Comparison of ENCODE assay signal across 8 mouse cellular contexts in genomic region chr9:119101992-119102782, GRCm38 (mm10). TPM values are rescaled to one million over a fixed set of nuclear protein-coding genes. Genes with fewer than 3 reads are reported as not detected.
DNase-seq lines count a peak whose midpoint lies in the region; ATAC-seq and TF ChIP-seq lines count a peak whose summit lies in the region.

Gene Dlec1, plus strand, starts transcription at chr9:119102478.

- 3% methylated on average over 44 of the region's 44 CpGs for WGBS in intestine, postnatal 0 days
- WGBS in small intestine, adult 2 months, result 3% methylated on average over 44 of the region's 44 CpGs

- peak within 1 kb of the TSS; percentile 40 for H3K9ac ChIP-seq in intestine, postnatal 0 days (ENCODE audit: low read depth, low read length)

- no peaks in the 10 kb centered on the region for H3K36me3 ChIP-seq in intestine, postnatal 0 days (ENCODE audit: control insufficient read depth, insufficient read depth)
- no peaks in the 10 kb centered on the region for H3K36me3 ChIP-seq in small intestine, adult 2 months (ENCODE audit: control insufficient read depth, insufficient read depth, low read length)

- ATAC-seq in cerebellum, adult (ENCODE audit: insufficient number of reproducible peaks, low FRiP score, low TSS enrichment), result peak; percentile 45; the same call in 1 of the 2 replicates
- ATAC-seq in intestine, postnatal 0 days, result peak; percentile 83
- ATAC-seq in megakaryocyte-erythroid progenitor cell, adult 5-6 weeks (replicated peaks; ENCODE audit: low FRiP score, low TSS enrichment, poor library complexity, severe bottlenecking), result peak; percentile 91

- peak within 1 kb of the TSS; percentile 65 for H3K4me3 ChIP-seq in intestine, postnatal 0 days (ENCODE audit: low read depth, low read length)
- peak within 1 kb of the TSS; percentile 70 for H3K4me3 ChIP-seq in small intestine, adult 2 months (ENCODE audit: low read depth, low read length)

- DNase-seq in cerebellum, adult 8-10 months, result no peak
- DNase-seq in embryo, embryonic 11 days, result peak; percentile 95
- peak; percentile 98 for DNase-seq in heart, adult 11 months
- peak; percentile 85 to 92 for DNase-seq in left cerebral cortex, postnatal 25 days (ENCODE audit: low spot score in 2 of 2)

- H3K4me1 ChIP-seq in intestine, postnatal 0 days (replicated peaks; ENCODE audit: control insufficient read depth, insufficient read depth, low read length), result no peaks in the 10 kb centered on the region
- peaks cover 5% of the 10 kb centered on the region; the same call in 1 of the 2 replicates for H3K4me1 ChIP-seq in small intestine, adult 2 months (ENCODE audit: control insufficient read depth, insufficient read depth, insufficient read length, low read length)

- no peak within 1 kb of the TSS for H3K27ac ChIP-seq in intestine, postnatal 0 days (ENCODE audit: low read depth, low read length)
- H3K27ac ChIP-seq in small intestine, adult 2 months (ENCODE audit: insufficient read depth, low read depth, low read length), result no peak within 1 kb of the TSS

- H3K9me3 ChIP-seq in intestine, postnatal 0 days (ENCODE audit: control insufficient read depth), result no peaks in the 10 kb centered on the region

- H3K4me2 ChIP-seq in intestine, postnatal 0 days (replicated peaks; ENCODE audit: low read depth), result peak within 1 kb of the TSS; percentile 96

- 0 out of 2 replicates have a peak, but pooled peaks cover 5% of the 10 kb centered on the region for H3K27me3 ChIP-seq in intestine, postnatal 0 days (replicated peaks; ENCODE audit: control insufficient read depth, insufficient read depth, low read length)
- no peaks in the 10 kb centered on the region for H3K27me3 ChIP-seq in small intestine, adult 2 months (ENCODE audit: control insufficient read depth, insufficient read depth, low read length)

- intact Hi-C loops in left cerebral cortex, postnatal 25 days (cut with DNase I), result loop anchor here (10.0 kb wide), 1 partner anchor 243 kb away; the partner anchor contains the start of gene Myd88

- no peak for TF ChIP-seq POLR2A in small intestine, adult 2 months (IDR thresholded peaks at IDR 0.05; ENCODE audit: low read depth, low read length)

- TF ChIP-seq CTCF in intestine, postnatal 0 days (IDR thresholded peaks at IDR 0.05; ENCODE audit: low read depth), result no peak
- TF ChIP-seq CTCF in small intestine, adult 2 months (IDR thresholded peaks at IDR 0.05; ENCODE audit: extremely low read depth, insufficient read length, insufficient replicate concordance, low read depth, low read length), result peak; percentile 12; the same call in 1 of the 2 replicates

RNA-seq across cellular contexts. Expression of gene Dlec1, which starts in this region (rescaled TPM):
- 0.05 and 0.07 TPM in 2 replicates for polyA plus RNA-seq in intestine, postnatal 0 days (2015; fragmentation: Nextera tagmentation; extraction: Ambion mirVana)
- 1 to 10 TPM; 2.5 to 4.4 TPM for total RNA-seq in left cerebral cortex, postnatal 25 days (2021)
- not detected in 2 replicates for total RNA-seq in megakaryocyte-erythroid progenitor cell, adult 5-6 weeks (2014; fragmentation: Nextera tagmentation)
- 0.65 TPM in 1 of 2 replicates, not detected in the other for total RNA-seq in megakaryocyte-erythroid progenitor cell, adult 5-6 weeks (2017)
- 0.16 and 0.20 TPM in 2 replicates for polyA plus RNA-seq in small intestine, adult 2 months (2012; rRNA removed)

Comparison
In these comparisons a context has a peak if more than half of its experiments do, and no peak if none do; other contexts are left out.
1. Peak in ATAC-seq, H3K4me3 ChIP-seq, H3K9ac ChIP-seq and H3K4me2 ChIP-seq in intestine, postnatal 0 days; RNA of the gene not detected or under 1 TPM.
2. Peak in ATAC-seq in megakaryocyte-erythroid progenitor cell, adult 5-6 weeks; RNA of the gene not detected or under 1 TPM.